Mouse (Mus musculus): ENCODE data around the gene Abcc12. TPM values are rescaled to one million over a fixed set of nuclear protein-coding genes. Genes with fewer than 3 reads are reported as not detected.

Gene Abcc12
- total RNA-seq, 2 experiments from 2014 or later, result 0.13 to 0.34 TPM

- DNase-seq (ENCODE audit: low spot score in 2 of 2), result peak; percentile 82 to 83
Observed at GRCm38 (mm10) chr8:86585532-86585931, 5.0 kb upstream of the Abcc12 start.

DNA sequence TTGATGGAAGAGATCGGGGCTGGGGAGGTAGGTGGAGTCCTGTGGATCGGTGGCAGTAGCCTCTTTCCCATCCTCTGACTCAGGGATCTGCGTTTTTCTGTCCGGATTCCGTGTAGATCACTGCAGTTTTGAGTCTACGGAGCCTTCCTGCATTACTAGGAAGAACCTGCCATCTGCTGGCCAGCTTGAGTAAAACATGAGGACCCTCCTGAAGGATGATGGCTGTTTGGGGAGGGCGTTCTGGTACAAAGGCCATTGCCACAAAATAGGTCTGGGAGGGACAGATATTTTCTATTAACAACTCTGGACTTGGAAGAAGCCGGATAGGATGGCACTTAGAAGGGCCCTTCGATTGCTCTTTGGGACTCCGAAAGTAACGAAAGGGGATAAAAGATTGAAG, 4.6 kb upstream of the Abcc12 start:
- peak; percentile 90 to 91 for DNase-seq (ENCODE audit: low spot score in 2 of 2)
- intact Hi-C loops (cut with DNase I), result loop anchor here (1.0 to 10.0 kb wide), 5 partner anchors 317 to 1123 kb away; partner anchors contain the start of genes Itfg1 and Phkb

More at GRCm38 (mm10) chr8:86585532-86585931, 5.0 kb upstream of the Abcc12 start:
- intact Hi-C loops (cut with DNase I), result loop anchor here (1.0 to 10.0 kb wide), 5 partner anchors 317 to 1123 kb away; partner anchors contain the start of genes Itfg1 and Phkb

DNA sequence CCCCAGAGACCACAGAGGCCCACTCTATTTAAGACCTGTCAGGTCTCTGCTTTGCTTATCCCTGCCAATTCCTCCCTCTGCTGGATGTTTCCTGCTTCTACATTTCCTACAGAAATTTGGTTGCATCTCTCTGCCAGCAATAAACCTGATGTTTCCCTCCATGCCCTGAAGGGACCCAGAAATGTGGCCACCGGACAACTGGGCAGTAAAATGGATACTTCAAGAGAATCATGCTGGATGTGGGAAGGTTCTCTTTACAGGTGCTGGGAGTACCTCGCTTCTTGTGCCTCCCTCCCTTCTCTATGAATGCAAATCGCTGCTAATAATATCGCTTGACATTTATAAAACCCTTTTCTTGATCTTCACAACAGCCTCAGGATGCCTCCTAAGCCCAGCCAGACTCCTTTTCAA, 1.4 kb upstream of the Abcc12 start:
- intact Hi-C loops (cut with DNase I), result loop anchor here (1.0 to 10.0 kb wide), 2 partner anchors 737 to 979 kb away; partner anchors contain the start of genes Itfg1 and Phkb
- DNase-seq (ENCODE audit: low spot score in 2 of 2), result peak; percentile 39 to 69

GRCm38 (mm10) chr8:86578693-86579092, 1.8 kb downstream of the Abcc12 start:
- intact Hi-C loops (cut with DNase I), result no loop called here
- DNase-seq (ENCODE audit: low spot score in 2 of 2), result no peak

GRCm38 (mm10) chr8:86578076-86578475, 2.4 kb downstream of the Abcc12 start:
- intact Hi-C loops (cut with DNase I), result no loop called here

DNA sequence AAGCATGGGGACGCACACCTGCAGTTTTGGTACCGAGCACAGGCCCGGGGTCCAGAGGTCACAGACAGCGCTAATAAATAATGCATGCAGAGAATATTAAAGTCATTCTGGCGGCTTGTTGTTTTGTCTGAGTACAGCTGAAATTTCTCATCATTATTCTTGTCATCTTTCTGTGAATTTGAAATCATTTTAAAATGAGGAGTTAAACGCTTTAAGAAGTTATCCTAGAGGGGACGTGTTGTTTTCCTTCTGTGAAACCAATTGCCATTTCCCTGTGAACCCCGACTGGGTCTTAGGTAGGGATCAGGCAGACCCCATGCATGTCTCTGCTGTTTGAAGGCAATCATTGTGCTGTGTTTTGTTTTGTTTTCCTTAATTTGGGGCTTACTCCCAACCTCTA, 2.9 kb downstream of the Abcc12 start:
- intact Hi-C loops (cut with DNase I), result no loop called here
- no peak for DNase-seq (ENCODE audit: low spot score in 2 of 2)

More at GRCm38 (mm10) chr8:86578076-86578475, 2.4 kb downstream of the Abcc12 start:
- DNase-seq (ENCODE audit: low spot score in 2 of 2), result peak; percentile 70 to 83

DNA sequence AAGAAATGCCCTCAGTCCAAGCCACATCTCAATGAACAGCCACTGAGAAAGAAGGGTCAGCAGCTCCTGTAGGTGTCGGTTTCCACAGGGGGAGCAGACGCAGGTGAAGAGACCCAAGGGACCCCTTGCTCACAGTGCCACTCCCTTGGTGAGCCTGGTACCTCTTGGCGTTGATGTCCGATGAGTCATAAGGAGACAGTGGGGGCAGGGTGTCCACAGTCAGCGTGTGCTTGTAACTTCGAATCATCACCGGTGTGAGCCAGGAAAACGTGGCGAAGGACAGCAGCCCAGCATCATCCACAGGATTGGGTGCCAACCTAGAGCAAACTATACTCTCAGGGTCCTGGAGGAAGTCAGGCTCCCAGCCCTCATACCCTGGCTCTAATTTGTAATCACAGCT, 16.8 kb downstream of the Abcc12 start:
- DNase-seq (ENCODE audit: low spot score in 2 of 2), result no peak
- intact Hi-C loops (cut with DNase I), result no loop called here

DNA sequence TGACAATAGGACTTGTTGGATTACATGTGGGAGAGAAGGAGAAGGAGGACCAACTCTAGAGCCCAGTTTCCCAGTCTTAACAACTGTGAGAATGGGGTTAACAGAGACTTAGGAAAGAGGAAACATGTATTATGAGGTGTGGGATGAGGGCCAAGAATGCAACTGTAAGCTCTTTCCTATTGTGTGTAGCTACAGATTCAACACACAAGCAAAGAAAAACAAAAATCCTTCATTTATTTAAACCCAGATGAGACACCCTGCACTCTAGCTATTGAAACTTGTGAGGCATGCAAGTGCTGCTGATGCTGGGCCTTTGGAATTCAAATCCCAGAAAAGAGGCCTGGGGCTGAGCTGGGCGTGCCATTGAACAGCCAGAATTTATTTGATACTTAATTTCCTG, 18.7 kb downstream of the Abcc12 start:
- DNase-seq (ENCODE audit: low spot score in 2 of 2), result no peak
- intact Hi-C loops (cut with DNase I), result no loop called here

- DNase-seq (ENCODE audit: low spot score in 2 of 2), result no peak
- intact Hi-C loops (cut with DNase I), result no loop called here
Observed at GRCm38 (mm10) chr8:86560688-86561065, 19.8 kb downstream of the Abcc12 start.

GRCm38 (mm10) chr8:86559947-86560687, 20.4 kb downstream of the Abcc12 start:
- DNase-seq (ENCODE audit: low spot score in 2 of 2), result no peak
- intact Hi-C loops (cut with DNase I), result no loop called here

- DNase-seq (ENCODE audit: low spot score in 2 of 2), result no peak
- intact Hi-C loops (cut with DNase I), result no loop called here
Observed at GRCm38 (mm10) chr8:86557186-86558045, 23.1 kb downstream of the Abcc12 start.

DNA sequence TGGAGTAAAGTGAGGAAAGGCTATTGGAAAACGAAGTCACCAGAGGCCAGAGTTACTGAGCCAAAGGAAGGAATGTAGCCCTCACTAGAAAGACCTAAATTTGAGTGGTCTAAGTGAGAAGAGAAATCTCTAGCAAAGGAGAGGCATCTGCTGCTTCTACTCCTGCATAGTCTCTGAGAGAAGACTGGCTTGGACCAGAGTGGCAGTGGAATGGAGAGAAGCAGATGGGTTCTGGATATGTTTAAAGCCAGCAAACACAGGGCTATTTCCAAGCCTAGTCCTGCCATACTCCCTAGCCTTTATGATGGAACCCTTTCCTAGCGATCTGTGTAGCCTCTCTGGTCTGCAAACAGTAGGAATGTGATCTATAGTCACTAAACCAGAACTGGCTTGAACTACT, 24.9 kb downstream of the Abcc12 start:
- no peak for DNase-seq (ENCODE audit: low spot score in 2 of 2)
- intact Hi-C loops (cut with DNase I), result no loop called here

- intact Hi-C loops (cut with DNase I), result no loop called here
- no peak for DNase-seq (ENCODE audit: low spot score in 2 of 2)
Observed at GRCm38 (mm10) chr8:86554220-86554891, 26.1 kb downstream of the Abcc12 start.

DNA sequence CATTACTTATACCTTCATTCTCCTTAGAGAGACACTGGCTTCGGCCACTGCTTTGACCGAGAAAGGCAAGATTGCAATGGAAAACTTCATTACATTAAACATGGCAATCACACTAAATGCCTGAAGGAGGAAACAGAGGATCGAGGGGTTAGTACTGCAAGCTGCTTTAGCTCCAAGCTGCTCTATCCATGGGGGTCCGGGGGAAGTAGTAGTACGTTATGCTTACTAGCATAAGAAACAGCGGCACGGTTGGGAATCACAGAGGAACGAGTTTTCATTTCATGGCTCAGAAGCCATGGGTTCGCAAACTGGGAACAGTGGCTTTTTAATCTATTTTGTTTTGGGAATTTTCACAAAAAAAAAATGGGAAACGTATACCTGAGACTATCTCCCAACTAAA, 30.0 kb downstream of the Abcc12 start:
- intact Hi-C loops (cut with DNase I), result no loop called here
- DNase-seq (ENCODE audit: low spot score in 2 of 2), result no peak

DNA sequence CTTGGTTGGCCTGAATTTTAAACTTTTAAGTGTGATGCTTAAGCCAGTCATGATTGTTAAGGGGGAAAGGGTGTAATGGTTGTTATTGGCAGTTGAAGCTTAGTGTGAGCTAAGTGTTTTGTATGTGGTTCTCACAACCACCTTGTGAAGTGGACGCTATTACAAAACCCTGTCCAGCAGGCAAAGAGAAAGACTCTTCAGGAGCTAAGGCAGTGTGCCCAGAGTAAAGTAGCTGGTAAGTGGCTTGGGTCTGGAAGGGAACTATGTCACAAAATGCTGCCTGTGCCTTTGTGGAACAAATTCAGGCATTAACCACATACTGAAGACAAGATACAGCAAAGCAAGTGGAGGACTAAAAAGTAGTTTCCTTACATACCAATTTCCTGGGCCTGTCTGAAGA, 34.5 kb downstream of the Abcc12 start:
- intact Hi-C loops (cut with DNase I), result no loop called here
- DNase-seq (ENCODE audit: low spot score in 2 of 2), result no peak

DNA sequence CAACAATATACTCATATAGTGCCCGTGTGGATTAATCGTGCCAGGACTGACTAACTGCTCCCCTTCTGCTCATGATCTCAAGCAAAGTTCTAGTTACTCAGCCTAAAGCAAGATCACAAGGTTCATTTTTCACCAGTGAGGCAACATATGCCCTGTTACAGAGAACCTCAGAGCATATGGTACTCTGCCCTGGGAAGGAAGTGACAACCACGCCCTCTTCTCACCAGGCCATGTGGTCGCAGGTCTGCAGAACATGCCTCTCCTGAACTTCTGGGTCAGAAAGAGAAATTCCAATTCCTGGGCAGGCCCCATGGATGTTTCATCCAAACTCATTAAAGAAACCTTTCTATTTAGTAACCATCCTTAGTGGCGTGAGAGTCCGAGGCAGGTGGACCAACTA, 39.6 kb downstream of the Abcc12 start:
- DNase-seq (ENCODE audit: low spot score in 2 of 2), result no peak
- intact Hi-C loops (cut with DNase I), result no loop called here

DNA sequence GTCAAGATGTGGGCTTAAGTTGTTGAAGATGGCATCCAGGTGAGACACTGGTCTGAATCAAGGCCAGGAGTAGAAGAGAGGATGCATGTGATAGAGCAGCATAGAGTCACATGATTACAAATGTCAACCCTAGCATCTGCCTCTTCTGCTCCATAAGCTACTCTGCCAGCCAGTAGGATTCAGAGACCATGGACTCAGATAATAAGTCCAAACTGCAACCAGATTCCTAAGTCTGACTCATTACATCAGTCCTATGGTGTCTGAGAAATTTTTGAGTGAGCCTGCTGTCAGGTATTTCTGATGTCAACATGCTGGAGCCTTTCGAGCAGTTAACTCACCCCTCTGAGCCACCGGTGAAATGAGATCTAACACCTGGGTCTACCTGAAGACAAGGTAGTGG, 40.1 kb downstream of the Abcc12 start:
- intact Hi-C loops (cut with DNase I), result no loop called here

GRCm38 (mm10) chr8:86536663-86536987, 43.9 kb downstream of the Abcc12 start:
- no peak for DNase-seq (ENCODE audit: low spot score in 2 of 2)
- intact Hi-C loops (cut with DNase I), result loop anchor here (2.0 kb wide), 1 partner anchor 836 kb away; the partner anchor contains the start of gene Neto2

More for the DNA sequence above, 40.1 kb downstream of the Abcc12 start:
- DNase-seq (ENCODE audit: low spot score in 2 of 2), result no peak

GRCm38 (mm10) chr8:86535791-86536662, 44.5 kb downstream of the Abcc12 start:
- intact Hi-C loops (cut with DNase I), result loop anchor here (2.0 kb wide), 1 partner anchor 835 kb away; the partner anchor contains the start of gene Neto2

More at GRCm38 (mm10) chr8:86535791-86536662, 44.5 kb downstream of the Abcc12 start:
- DNase-seq (ENCODE audit: low spot score in 2 of 2), result peak; percentile 88 to 94
